Mouse (Mus musculus): Measurements from ENCODE around the gene Scp2. TPM values are rescaled to one million over a fixed set of nuclear protein-coding genes. Genes with fewer than 3 reads are reported as not detected.

The Scp2 gene
- total and polyA plus RNA-seq, 2 experiments from 2014 or later = 160 to 243 TPM

DNA sequence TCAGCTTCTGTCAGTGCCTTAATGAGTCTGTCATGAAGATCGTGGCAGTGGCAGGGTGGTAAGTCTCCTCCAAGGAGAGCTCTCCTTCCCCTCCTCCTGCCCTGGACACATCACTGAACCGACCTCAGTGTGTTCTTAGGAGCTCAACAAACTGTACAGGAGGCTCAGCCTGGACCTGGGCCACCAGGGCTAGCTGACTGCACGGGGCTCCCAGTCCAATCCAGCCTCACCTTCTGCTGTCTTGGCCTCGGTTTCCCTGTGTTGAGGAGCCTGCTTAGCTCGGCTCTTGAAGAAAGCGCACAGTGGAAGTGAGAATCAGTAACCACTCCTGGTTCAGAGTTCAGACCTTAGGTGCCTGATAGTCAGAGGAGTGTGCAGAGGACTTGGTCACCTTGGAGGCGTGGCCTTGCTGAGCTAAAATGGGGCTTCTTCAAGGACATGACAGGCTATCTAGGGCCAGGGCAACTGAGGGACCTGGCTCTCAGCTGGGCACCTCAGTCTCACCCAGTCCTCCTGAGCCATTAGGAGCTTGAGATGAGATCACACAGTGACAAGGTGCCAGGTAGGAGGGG is 137.2 kb downstream of the Scp2 start:
- Histone ChIP-seq H3K4me3 (ENCODE audit: low read depth, low read length) (no peak overlapping the region), H3K4me1 (ENCODE audit: control insufficient read depth, insufficient read depth) (no peaks in the 10 kb centered on the region; the same call in 1 of the 2 replicates), H3K9me3 (replicated peaks; ENCODE audit: control insufficient read depth, low read length) (no peaks in the 10 kb centered on the region), H3K27ac (ENCODE audit: low read depth) (no peak overlapping the region), H3K36me3 (replicated peaks; ENCODE audit: control insufficient read depth, insufficient read depth, low read length) (no peaks in the 10 kb centered on the region), H3K27me3 (ENCODE audit: control insufficient read depth, insufficient read depth, low read length) (no peaks in the 10 kb centered on the region), H3K4me2 (ENCODE audit: low read depth, low read length) (no peak overlapping the region), H3K9ac (replicated peaks; ENCODE audit: low read depth, low read length) (no peak overlapping the region)
- ATAC-seq (ENCODE audit: insufficient read depth, low read depth) (no peak), DNase-seq (ENCODE audit: low spot score) (no peak)
- TF ChIP-seq EP300 (IDR thresholded peaks at IDR 0.05; ENCODE audit: low read depth) (no peak), CTCF (IDR thresholded peaks at IDR 0.05; ENCODE audit: low read depth) (no peak)
- 74% methylated on average over 7 of the region's 7 CpGs for WGBS

DNA sequence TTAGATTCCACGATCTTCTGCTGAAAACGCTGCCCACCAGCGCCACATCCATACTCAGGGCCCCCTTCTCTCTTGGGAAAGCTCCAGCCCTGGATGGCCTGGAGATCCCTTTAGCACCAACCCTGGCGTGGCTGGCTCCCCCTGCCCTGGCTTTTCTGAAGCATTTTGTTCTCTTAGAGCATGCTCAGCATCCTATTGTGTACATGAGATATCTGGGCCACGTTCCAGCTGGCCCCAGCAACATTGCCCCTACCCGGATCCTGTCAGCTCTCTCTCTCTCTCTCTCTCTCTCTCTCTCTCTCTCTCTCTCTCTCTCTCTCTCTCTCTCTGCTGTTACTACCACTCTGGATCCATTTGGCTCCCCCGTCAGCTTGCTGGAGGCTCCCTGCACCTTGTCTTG is 139.5 kb downstream of the Scp2 start:
- no peak overlapping the region for H3K27ac ChIP-seq (ENCODE audit: low read depth)
- peak; percentile 70 for ATAC-seq (ENCODE audit: insufficient read depth, low read depth)

DNA sequence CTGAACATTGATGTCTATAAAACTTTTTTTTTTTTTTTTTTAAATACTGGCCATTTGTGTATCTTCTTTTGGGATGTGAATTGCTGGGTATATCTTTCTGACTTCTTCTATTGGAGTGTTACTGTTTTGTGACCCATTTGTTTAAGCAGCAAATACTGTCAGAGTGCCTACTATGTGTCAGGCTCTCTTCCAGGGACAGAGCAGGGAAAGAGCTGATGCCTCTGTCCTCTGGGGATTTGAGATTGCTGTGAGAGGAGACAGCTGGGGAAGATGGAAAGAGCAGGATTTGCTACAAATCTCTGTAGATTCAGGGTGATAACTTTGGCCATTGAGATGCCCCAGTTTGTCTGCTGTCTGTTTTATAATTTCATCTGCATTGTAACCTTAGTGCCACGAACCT is 145.4 kb downstream of the Scp2 start:
- TF ChIP-seq EP300 (IDR thresholded peaks at IDR 0.05; ENCODE audit: low read depth) (0 out of 2 replicates have a peak, but pooled peaks have one; percentile 1), CTCF (IDR thresholded peaks at IDR 0.05; ENCODE audit: low read depth) (no peak)
- no peak overlapping the region for H3K4me2 ChIP-seq (ENCODE audit: low read depth, low read length)
- no peaks in the 10 kb centered on the region for H3K36me3 ChIP-seq (replicated peaks; ENCODE audit: control insufficient read depth, insufficient read depth, low read length)
- DNase-seq (ENCODE audit: low spot score) = no peak
- no peak for ATAC-seq (ENCODE audit: insufficient read depth, low read depth)
- no peak overlapping the region for H3K4me3 ChIP-seq (ENCODE audit: low read depth, low read length)
- no peaks in the 10 kb centered on the region for H3K4me1 ChIP-seq (ENCODE audit: control insufficient read depth, insufficient read depth)
- no peaks in the 10 kb centered on the region for H3K27me3 ChIP-seq (ENCODE audit: control insufficient read depth, insufficient read depth, low read length)
- WGBS = 79% methylated on average over 1 of the region's 1 CpGs
- no peak overlapping the region for H3K9ac ChIP-seq (replicated peaks; ENCODE audit: low read depth, low read length)
- H3K27ac ChIP-seq (ENCODE audit: low read depth) = no peak overlapping the region
- H3K9me3 ChIP-seq (replicated peaks; ENCODE audit: control insufficient read depth, low read length) = no peaks in the 10 kb centered on the region

More for the DNA sequence above, 139.5 kb downstream of the Scp2 start:
- DNase-seq (ENCODE audit: low spot score) = peak; percentile 41
- no peaks in the 10 kb centered on the region for H3K9me3 ChIP-seq (replicated peaks; ENCODE audit: control insufficient read depth, low read length)
- 37% methylated on average over 7 of the region's 7 CpGs for WGBS
- H3K4me2 ChIP-seq (ENCODE audit: low read depth, low read length) = no peak overlapping the region
- no peaks in the 10 kb centered on the region for H3K36me3 ChIP-seq (replicated peaks; ENCODE audit: control insufficient read depth, insufficient read depth, low read length)
- no peak for TF ChIP-seq CTCF (IDR thresholded peaks at IDR 0.05; ENCODE audit: low read depth)
- TF ChIP-seq EP300 (IDR thresholded peaks at IDR 0.05; ENCODE audit: low read depth) = no peak
- no peaks in the 10 kb centered on the region; the same call in 1 of the 2 replicates for H3K4me1 ChIP-seq (ENCODE audit: control insufficient read depth, insufficient read depth)
- H3K9ac ChIP-seq (replicated peaks; ENCODE audit: low read depth, low read length) = no peak overlapping the region
- H3K27me3 ChIP-seq (ENCODE audit: control insufficient read depth, insufficient read depth, low read length) = no peaks in the 10 kb centered on the region
- H3K4me3 ChIP-seq (ENCODE audit: low read depth, low read length) = no peak overlapping the region

DNA sequence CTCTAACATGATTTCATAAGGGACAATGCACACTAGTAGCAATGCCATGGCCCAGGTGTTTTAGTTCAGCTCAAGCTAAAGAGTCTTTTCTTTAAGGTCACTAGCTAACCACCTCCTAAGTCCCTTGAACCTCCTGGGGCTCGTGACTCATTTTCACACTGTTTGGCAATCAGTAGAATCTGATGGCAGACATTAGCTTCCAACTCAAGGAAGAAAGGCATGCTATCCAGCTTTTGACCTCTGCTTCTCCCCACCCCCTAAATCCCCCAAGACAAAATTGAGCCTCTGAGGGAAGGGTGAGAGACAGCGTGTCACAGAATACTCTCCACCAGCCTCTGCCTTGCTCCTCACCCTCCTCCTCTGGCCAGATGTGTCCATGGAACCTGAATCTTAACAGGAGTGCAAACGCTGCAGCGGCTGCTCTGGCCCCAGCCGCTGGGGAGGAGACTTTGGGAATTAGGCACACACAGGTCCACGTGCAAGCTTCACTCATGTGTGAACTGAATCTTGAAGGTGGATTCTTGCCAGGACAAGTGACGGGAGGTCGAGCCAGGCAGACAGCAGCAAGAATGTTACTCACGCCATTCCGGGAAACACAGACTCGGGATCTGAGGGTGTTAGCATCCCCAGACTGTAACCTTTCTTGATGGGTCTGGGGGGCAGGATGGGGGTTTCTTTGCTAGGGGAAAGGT is 146.0 kb downstream of the Scp2 start:
- 26% methylated on average over 11 of the region's 11 CpGs for WGBS
- Histone ChIP-seq H3K4me2 (ENCODE audit: low read depth, low read length) (no peak overlapping the region), H3K9me3 (replicated peaks; ENCODE audit: control insufficient read depth, low read length) (no peaks in the 10 kb centered on the region), H3K36me3 (replicated peaks; ENCODE audit: control insufficient read depth, insufficient read depth, low read length) (no peaks in the 10 kb centered on the region), H3K4me3 (ENCODE audit: low read depth, low read length) (no peak overlapping the region), H3K27me3 (ENCODE audit: control insufficient read depth, insufficient read depth, low read length) (no peaks in the 10 kb centered on the region), H3K4me1 (ENCODE audit: control insufficient read depth, insufficient read depth) (no peaks in the 10 kb centered on the region), H3K27ac (ENCODE audit: low read depth) (no peak overlapping the region), H3K9ac (replicated peaks; ENCODE audit: low read depth, low read length) (no peak overlapping the region)
- DNase-seq (ENCODE audit: low spot score) = peak; percentile 58
- peak; percentile 52 for ATAC-seq (ENCODE audit: insufficient read depth, low read depth)
- TF ChIP-seq EP300 (IDR thresholded peaks at IDR 0.05; ENCODE audit: low read depth) (peak; percentile 25; the same call in 1 of the 2 replicates), CTCF (IDR thresholded peaks at IDR 0.05; ENCODE audit: low read depth) (no peak)

DNA sequence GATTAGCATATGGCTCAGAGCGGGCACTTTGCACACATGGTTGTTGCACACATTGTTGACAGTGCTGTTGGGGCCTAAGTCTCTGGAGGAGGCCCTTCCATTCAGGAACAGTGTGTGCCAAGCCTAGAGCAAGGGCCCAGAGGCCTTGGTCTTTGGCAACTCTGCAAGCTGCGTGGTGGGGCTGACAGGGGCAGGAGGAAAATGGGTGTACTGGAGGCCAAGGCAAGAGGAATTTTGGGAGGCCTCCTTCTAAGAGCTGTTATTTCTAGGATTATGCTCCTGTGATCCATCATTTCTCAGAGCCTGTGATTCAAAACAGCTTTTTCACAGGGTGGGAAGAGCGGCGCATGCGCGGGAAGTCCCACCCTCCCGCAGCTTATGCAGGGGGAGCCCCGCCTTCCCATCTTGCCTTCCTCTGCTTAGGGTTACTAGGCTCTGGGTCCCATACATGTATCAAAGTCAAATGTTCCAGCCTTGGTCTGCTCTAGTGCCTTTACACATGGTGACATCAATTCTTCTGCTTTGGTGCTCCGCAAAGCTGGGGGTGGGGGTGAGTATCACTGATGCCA is 148.3 kb downstream of the Scp2 start:
- H3K36me3 ChIP-seq (replicated peaks; ENCODE audit: control insufficient read depth, insufficient read depth, low read length) = no peaks in the 10 kb centered on the region
- no peak overlapping the region for H3K4me3 ChIP-seq (ENCODE audit: low read depth, low read length)
- H3K4me2 ChIP-seq (ENCODE audit: low read depth, low read length) = no peak overlapping the region
- ATAC-seq (ENCODE audit: insufficient read depth, low read depth) (no peak), DNase-seq (ENCODE audit: low spot score) (no peak)
- no peak for TF ChIP-seq CTCF (IDR thresholded peaks at IDR 0.05; ENCODE audit: low read depth)
- H3K27me3 ChIP-seq (ENCODE audit: control insufficient read depth, insufficient read depth, low read length) = no peaks in the 10 kb centered on the region
- H3K27ac ChIP-seq (ENCODE audit: low read depth) = no peak overlapping the region
- WGBS = 95% methylated on average over 9 of the region's 9 CpGs
- H3K9ac ChIP-seq (replicated peaks; ENCODE audit: low read depth, low read length) = no peak overlapping the region
- H3K9me3 ChIP-seq (replicated peaks; ENCODE audit: control insufficient read depth, low read length) = no peaks in the 10 kb centered on the region
- H3K4me1 ChIP-seq (ENCODE audit: control insufficient read depth, insufficient read depth) = peaks cover 5% of the 10 kb centered on the region

Data from heart, postnatal 0 days (tissue).